Mouse (Mus musculus) thymus, adult 2 months (tissue): ENCODE measurements around the gene Psmg4. TPM values are rescaled to one million over a fixed set of nuclear protein-coding genes. Genes with fewer than 3 reads are reported as not detected.

Experiments
- DNase-seq: peaks from one replicate; pipeline ENCODE4 v3.0.0; 2021
- H3K27ac ChIP-seq: fragments of 200-500 bp; 2 replicates; pipeline ENCODE4 v1.5.1; 2012; ENCODE audit warnings: low read length, control low read depth; ENCODE audit not compliant: control insufficient read depth, insufficient read depth
- H3K27me3 ChIP-seq: fragments of 200-500 bp; 2 replicates; pipeline ENCODE4 v1.6.1; 2012; ENCODE audit warnings: mild to moderate bottlenecking, low read length, moderate library complexity, mixed read lengths; ENCODE audit not compliant: control insufficient read depth, insufficient read depth
- H3K36me3 ChIP-seq: fragments of 200-500 bp; 2 replicates; pipeline ENCODE4 v1.6.1; 2012; ENCODE audit warnings: mild to moderate bottlenecking, low read length, moderate library complexity; ENCODE audit not compliant: control insufficient read depth, insufficient read depth
- H3K4me1 ChIP-seq: fragments of 200-500 bp; replicated peaks from 2 replicates; pipeline ENCODE4 v1.6.1; 2012; ENCODE audit warnings: low read length; ENCODE audit not compliant: control insufficient read depth, insufficient read depth
- H3K4me3 ChIP-seq: fragments of 200-500 bp; 2 replicates; pipeline ENCODE4 v1.5.1; 2012; ENCODE audit warnings: mild to moderate bottlenecking, low read length, control low read depth, moderate library complexity; ENCODE audit not compliant: control insufficient read depth, insufficient read depth
- CTCF ChIP-seq: fragments of 200-500 bp; IDR thresholded peaks from 2 replicates; pipeline ENCODE4 v1.5.1; 2012; ENCODE audit warnings: mild to moderate bottlenecking, control low read depth, low read length, moderate library complexity, borderline replicate concordance; ENCODE audit not compliant: control insufficient read depth, poor library complexity, insufficient read depth; ENCODE audit errors: extremely low read depth
- POLR2A ChIP-seq: fragments of 200-500 bp; IDR thresholded peaks from 2 replicates; pipeline ENCODE4 v1.6.1; 2012; ENCODE audit warnings: mild to moderate bottlenecking, low read length, control low read depth, moderate library complexity; ENCODE audit not compliant: control insufficient read depth, poor library complexity, insufficient read depth; ENCODE audit errors: extremely low read depth
- WGBS: fragments of 180-500 bp; shearing (Covaris S2); methylation state at CpG from one replicate; pipeline ENCODE4 v1.1.7; 2018; 5-methylcytosine and 5-hydroxymethylcytosine counted together
- polyA plus RNA-seq: library from polyadenylated mRNA; depleted of rRNA; stranded (reverse); fragments of >200 nt; gene quantifications from 2 replicates; pipeline ENCODE4 v1.2.3, GENCODE M21; 2012; rRNA removed

The Psmg4 gene
- polyA plus RNA-seq, 1 experiment = 275 TPM

- TF ChIP-seq CTCF = no peak
- no peak for TF ChIP-seq POLR2A
- no peaks in the 10 kb centered on the region for H3K27me3 ChIP-seq
- H3K4me1 ChIP-seq = no peaks in the 10 kb centered on the region
- no peak overlapping the region for H3K4me3 ChIP-seq
- H3K27ac ChIP-seq = no peak overlapping the region
- WGBS = 91% methylated on average over 10 of the region's 10 CpGs
- no peaks in the 10 kb centered on the region for H3K36me3 ChIP-seq
- no peak for DNase-seq
Measured at GRCm38 (mm10) chr13:34212735-34213212, 50.0 kb downstream of the Psmg4 start.

DNA sequence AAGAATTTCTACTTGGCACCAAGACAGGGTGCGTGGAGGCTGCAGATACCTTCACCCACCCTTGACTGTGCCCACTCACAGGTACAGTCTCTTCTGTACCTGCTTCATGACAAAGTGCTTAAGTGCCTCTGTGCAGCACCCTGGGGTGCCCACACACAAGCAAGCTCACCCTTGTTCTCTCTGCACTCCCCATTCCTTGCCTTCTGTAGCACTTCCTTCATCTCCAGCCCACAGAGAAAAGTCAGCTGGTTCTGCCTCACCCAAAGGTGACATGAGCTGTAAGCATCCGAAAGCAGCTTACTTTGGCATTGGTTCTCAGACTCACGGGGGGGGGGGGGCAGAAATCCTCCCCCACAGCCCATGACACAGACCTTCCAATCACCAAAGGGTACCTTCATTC, 52.1 kb downstream of the Psmg4 start:
- no peak overlapping the region for H3K4me3 ChIP-seq
- DNase-seq = no peak
- no peak overlapping the region for H3K27ac ChIP-seq
- TF ChIP-seq POLR2A = no peak
- TF ChIP-seq CTCF = no peak
- no peaks in the 10 kb centered on the region for H3K4me1 ChIP-seq
- H3K36me3 ChIP-seq = no peaks in the 10 kb centered on the region
- WGBS = 92% methylated on average over 3 of the region's 3 CpGs
- H3K27me3 ChIP-seq = no peaks in the 10 kb centered on the region

DNA sequence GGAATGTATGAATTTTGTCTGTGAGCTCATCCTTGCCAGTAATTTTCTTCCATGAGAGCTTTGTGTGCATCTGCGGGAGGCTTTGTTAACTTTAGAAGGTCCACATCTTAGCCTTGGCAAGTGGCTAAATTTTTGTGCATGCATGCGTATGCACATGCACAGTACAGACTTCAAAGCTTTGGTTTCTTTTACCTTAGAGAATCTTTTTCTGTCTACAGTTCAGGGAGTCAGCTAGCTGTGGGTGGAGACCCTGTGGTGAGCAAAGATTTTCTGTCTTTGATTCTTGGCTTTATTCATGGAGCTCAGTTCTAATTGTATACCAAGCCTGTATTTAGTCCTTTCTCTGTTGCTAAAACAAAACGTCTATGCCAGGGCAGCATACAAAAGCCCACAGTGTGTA, 56.0 kb downstream of the Psmg4 start:
- no peak for TF ChIP-seq POLR2A
- no peak for TF ChIP-seq CTCF
- WGBS = 90% methylated on average over 3 of the region's 3 CpGs
- no peaks in the 10 kb centered on the region for H3K36me3 ChIP-seq

DNA sequence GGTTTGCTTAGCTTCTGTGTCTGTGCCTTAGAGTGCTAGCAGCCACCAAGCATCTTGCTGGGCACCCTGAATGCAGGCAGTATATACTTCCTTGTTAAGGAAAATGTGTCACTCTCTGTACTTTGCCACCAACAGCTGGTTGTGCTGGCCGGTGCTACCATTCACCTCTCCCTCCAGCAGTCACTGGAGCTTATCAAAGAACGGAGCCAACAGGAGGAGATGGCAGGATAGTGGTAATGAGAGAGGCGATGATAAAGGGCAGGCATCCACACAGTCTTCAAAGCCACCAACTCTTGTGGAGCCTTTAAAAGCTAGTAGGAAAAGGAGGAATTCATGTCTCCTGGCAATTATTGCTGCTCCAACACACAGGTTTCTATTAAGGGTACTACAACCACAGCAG, 57.0 kb downstream of the Psmg4 start:
- Histone ChIP-seq H3K36me3 (no peaks in the 10 kb centered on the region), H3K4me1 (no peaks in the 10 kb centered on the region)
- 92% methylated on average over 3 of the region's 3 CpGs for WGBS

More for the DNA sequence above, 56.0 kb downstream of the Psmg4 start:
- no peak for DNase-seq
- Histone ChIP-seq H3K4me3 (no peak overlapping the region), H3K27me3 (no peaks in the 10 kb centered on the region), H3K27ac (no peak overlapping the region), H3K4me1 (no peaks in the 10 kb centered on the region)

GRCm38 (mm10) chr13:34222985-34223384, 60.2 kb downstream of the Psmg4 start:
- Histone ChIP-seq H3K36me3 (no peaks in the 10 kb centered on the region), H3K4me3 (no peak overlapping the region), H3K27me3 (no peaks in the 10 kb centered on the region), H3K4me1 (no peaks in the 10 kb centered on the region), H3K27ac (no peak overlapping the region)
- DNase-seq = no peak
- TF ChIP-seq CTCF (no peak), POLR2A (no peak)
- 81% methylated on average over 7 of the region's 7 CpGs for WGBS

More for the DNA sequence above, 57.0 kb downstream of the Psmg4 start:
- Histone ChIP-seq H3K27me3 (no peaks in the 10 kb centered on the region), H3K27ac (no peak overlapping the region), H3K4me3 (no peak overlapping the region)
- DNase-seq = no peak
- TF ChIP-seq CTCF (no peak), POLR2A (no peak)

DNA sequence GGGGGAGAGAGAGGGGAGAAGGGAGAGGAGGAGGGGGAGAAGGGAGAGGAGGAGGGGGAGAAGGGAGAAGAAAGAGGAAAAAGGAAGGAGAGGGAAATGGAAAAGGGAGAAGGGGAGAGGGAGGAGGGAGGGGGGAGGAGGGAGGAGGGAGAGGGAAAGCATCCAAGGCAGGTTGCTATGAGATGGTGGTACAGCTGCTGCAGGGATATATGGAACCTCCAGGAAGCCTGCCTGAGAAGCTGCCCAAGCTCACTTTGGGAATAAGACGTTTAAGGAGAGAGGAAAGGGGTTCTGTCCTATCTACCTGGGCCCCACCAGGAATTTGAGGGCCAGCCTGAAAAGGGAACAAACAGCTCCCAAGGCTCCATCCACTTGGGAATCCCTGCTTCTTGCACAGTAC, 64.2 kb downstream of the Psmg4 start:
- H3K36me3 ChIP-seq = no peaks in the 10 kb centered on the region
- no peak for DNase-seq
- H3K27ac ChIP-seq = no peak overlapping the region
- 87% methylated on average over 1 of the region's 1 CpGs for WGBS
- TF ChIP-seq POLR2A (no peak), CTCF (no peak)
- 0 out of 2 replicates have a peak, but pooled peaks cover 5% of the 10 kb centered on the region for H3K4me1 ChIP-seq
- H3K27me3 ChIP-seq = no peaks in the 10 kb centered on the region
- no peak overlapping the region for H3K4me3 ChIP-seq

Other genes with a start within 250 kb of the Psmg4 start
- gene Nqo2, start 198.3 kb upstream of the Psmg4 start, polyA plus RNA-seq = 2.8 and 3.5 TPM in 2 replicates
- gene Ripk1, start 160.6 kb upstream of the Psmg4 start, polyA plus RNA-seq = 8.9 and 14.1 TPM in 2 replicates
- 48.3 and 50.2 TPM in 2 replicates for gene Serpinb6a, start 160.2 kb upstream of the Psmg4 start, polyA plus RNA-seq
- gene Bphl, start 125.4 kb upstream of the Psmg4 start, polyA plus RNA-seq = 24.7 and 25.9 TPM in 2 replicates
- 469 and 567 TPM in 2 replicates for gene Tubb2a, start 85.0 kb upstream of the Psmg4 start, polyA plus RNA-seq
- 217 and 264 TPM in 2 replicates for gene Tubb2b, start 32.5 kb upstream of the Psmg4 start, polyA plus RNA-seq
- 9.4 and 12.7 TPM in 2 replicates for gene Slc22a23, start 182.2 kb downstream of the Psmg4 start, polyA plus RNA-seq